Mouse (Mus musculus) kidney, adult 2 months (tissue): ENCODE measurements around the gene Slc35e2.

Source experiments
- CTCF ChIP-seq: fragments of 200-500 bp; conservative IDR thresholded peaks from 2 replicates; pipeline ENCODE4 v1.5.1; 2011; ENCODE audit warnings: low read depth, mild to moderate bottlenecking, control low read depth, low read length, moderate library complexity, mixed read lengths; ENCODE audit not compliant: insufficient read depth, insufficient read length
- POLR2A ChIP-seq: fragments of 200-500 bp; IDR thresholded peaks from one replicate; pipeline ENCODE4 v1.6.1; 2011; ENCODE audit warnings: low read depth, low read length, control low read depth

DNA sequence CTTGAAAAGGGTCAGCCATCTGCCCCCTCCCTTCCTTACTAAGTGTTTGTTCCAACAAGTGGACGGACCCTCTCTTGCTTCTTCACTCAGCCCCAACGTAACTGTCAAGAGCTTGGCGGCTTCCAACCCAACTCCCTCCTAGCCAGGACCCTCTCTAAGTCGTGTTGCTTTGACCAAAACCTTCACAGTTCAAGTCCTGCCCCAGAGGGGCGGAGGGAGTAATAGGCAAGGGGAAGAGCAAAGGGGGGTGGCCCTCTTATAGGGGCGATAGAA, 52.9 kb downstream of the Slc35e2 start:
- TF ChIP-seq CTCF: no peak
- no peak for TF ChIP-seq POLR2A
